Mouse (Mus musculus) fibroblast of lung, adult 2 months (primary cell): ENCODE results near the gene St7l.
A peak's percentile ranks its signal among the peaks of the same experiment; 100 is the strongest.
"Not testable (repeated sequence)": the region's sequence is repeated elsewhere in the genome, so short reads cannot be mapped to it uniquely, and the experiment has no call there.

Experiments used
- DNase-seq: peaks from one replicate; pipeline ENCODE4 v3.0.0-alpha.2; 2011; ENCODE audit warnings: low read depth

Gene St7l

DNA sequence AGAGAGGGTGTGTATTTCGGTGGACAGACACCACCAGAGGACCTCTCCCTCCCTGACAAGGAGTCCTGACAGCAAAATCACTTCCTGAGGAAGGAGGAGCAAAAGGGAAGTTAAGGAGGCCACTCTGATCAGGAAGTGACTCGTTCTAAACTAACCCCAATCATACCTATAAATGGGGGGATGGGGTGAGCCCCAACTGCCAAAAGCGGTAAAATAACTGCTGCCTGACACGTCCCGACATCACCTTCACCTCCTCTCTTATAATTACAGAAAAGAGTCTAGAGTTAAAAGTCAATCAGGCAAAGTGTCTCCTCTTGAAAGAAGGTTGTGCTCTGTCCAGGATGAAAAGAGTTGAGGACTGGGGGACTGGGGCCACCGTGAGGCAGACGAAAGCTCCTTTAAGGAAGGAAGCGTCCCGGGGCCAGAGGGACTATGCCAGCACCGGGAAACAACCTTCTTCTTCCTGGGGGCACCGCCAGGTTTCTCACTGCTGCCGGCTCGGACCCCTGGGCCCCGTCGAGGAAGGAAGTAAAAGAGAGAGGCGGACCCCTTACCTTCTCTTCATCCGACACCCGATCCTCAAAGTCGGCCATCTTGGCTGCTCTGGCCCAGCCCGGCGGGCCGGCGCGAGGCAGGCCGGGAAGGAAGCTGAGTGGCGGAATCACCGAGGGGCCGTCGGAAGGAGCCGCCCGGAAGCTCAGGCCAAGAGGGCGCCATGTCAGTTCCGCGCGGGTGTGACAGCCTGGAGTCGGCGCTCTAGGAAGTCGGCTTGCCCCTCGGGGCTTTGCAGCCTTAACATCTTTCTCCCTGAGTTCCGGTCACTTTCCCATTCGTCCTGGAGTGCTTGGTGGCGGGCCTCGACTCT is at the start of gene St7l, which contains the start of gene Capza1:
Gene St7l (plus strand): TSS at position 220 of the 865 bp plus-strand sequence.
Gene Capza1 (minus strand): TSS at position 720 of the 865 bp plus-strand sequence.
- DNase-seq: peak; percentile 55

DNA sequence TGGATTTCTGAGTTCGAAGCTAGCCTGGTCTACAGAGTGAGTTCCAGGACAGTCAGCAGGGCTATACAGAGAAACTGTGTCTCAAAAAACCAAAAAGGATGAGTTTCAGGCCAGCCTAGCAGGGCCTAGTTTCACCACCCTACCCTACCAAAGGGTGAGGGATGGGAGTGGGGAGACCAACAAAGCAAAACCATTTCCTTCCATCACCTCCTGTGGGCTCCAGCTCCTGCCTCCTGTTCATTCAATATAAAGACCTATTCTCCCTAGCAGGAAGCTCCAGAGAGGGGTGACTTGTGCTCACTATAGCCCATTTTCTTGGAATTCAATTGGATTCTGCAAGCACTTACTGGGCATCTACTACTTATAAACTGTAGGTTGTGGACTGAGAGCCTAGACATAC is 49.1 kb upstream of the St7l start:
- DNase-seq: no peak

DNA sequence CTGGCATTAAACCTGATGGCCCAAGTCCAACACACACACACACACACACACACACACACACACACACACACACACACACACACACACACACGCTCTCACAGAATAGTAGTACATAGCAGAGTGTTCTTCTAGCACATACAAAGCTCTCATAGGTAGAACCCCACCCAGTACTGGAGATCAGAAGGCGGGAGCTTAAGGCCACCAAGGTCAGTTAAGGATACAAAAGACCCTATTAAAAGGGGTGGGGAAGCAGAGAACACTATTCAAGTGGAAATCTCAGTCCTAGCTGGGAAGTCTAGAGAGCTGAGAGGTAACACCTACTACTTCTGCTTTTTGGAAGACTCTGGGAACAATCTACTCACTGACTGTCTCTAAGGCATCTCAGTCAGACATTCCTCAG is 48.5 kb upstream of the St7l start:
- DNase-seq: no peak

DNA sequence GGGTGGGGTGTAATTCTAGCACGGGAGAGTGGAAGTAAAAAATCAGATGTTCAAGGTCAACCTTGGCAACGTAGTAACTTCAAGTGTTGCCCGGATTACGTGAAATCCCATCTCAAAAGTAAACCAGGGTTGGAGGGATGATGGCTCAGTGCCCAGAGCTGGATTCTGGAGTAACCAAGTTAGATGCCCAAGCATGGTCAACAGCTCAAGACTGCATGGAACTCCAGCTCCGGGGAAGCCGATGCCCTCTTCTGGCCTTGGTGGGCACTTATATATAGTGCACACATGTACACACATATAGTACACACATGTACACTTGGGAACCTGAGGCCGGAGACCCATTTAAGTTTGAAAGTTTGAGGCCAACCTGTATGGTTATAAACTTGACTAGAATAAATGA is 47.7 kb upstream of the St7l start:
- no peak for DNase-seq

DNA sequence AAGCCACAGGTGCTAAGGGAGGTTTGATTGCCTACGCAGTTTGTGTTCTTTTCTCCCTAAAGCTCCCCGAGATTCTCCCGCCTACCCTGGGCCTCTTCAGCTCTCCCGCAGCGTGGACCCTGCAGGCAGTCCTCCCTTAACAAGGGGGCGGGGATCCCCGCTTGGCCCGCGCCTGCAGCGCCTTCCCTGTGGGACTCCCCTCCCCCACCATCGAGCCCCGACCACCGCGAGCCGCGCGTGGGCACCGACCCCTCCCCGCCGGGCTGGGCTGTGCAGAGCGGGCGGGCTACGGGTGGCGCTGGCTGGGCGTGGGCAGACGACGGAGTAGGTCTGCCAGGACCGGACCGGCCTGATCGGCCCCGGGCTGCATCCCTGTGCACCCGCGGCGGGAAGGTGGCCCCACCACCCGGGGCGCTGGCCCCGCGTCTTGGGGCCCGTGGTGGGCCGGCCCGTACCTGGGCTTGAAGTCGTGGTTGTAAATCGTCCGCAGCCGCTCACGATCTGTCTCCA is 46.3 kb upstream of the St7l start:
- no peak for DNase-seq

DNA sequence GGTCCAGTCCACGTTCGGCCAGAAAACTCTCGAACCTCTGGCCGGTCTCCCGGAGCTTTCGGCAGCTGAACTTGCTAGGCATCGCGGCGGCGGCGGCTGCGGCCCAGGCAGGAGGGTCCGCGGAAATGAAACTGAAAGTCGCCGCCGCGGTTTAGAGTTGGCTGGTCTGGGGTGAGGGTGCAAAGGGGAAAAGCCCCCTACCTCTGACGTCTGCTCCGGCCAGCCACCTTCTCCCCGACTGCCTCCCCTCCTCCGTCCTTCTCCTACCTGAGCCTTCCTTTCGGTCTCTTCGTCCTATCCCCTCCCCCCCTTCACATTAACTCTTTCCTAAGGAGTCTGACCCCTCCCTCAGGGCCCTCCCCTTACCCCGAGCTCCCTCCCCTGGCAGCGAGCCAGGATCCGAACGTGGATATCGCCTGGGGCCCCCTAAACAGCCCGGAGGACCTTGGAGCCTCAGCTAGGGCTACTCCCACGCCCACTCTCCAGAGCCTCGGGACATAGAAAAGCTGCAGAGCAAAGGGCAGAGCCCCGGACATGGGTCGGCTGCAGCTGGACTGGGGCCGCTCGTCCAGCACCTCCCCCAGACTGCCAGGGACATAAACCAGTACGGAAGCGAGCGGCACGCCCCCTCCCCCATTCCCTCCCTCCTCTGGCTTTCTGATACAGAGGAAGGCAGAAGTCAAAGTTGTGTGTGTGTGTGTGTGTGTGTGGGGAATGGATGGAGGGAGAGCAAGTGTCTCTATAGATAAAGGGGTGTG is 45.6 kb upstream of the St7l start, which contains the start of gene Mov10:
Gene Mov10 (minus strand): TSS at position 573 of the 758 bp plus-strand sequence.
- DNase-seq: peak; percentile 45

DNA sequence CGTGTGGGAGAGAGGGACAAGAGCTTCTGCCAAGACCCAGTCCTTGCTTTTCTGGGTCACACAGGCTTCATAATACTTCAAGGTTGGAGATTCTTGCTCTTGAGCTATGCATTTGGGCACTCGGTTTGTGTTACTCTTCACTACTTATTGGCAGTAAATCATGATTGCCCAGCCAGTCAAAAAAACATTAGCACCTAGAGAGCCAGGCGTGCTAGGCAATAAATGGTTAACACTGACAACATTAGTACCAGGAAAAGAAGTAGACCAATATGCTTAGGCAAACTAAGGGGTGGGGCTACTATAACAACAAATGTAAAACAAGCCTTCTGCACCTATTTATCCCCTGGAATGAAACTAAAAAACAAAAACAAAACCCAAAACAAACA is 45.1 kb upstream of the St7l start:
- DNase-seq: no peak

DNA sequence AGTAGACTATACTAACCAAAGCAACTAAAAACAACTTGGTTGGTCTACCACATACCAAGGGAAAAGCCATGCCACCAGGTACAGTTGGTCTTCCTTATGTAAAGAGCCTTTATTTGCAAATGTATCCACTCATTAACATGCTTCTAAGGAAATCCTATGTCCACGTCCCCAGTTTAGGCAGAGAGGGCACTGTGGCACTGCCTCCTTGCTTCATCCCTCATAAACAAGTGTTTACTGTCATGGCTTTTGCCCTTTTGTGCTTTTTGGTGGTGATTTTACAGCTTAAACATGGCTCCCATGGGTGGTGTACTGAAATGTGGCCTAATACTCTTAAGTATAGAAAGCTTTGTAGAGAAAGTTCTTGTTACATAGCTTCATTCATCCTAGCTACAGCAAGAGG is 43.4 kb upstream of the St7l start:
- DNase-seq: no peak

DNA sequence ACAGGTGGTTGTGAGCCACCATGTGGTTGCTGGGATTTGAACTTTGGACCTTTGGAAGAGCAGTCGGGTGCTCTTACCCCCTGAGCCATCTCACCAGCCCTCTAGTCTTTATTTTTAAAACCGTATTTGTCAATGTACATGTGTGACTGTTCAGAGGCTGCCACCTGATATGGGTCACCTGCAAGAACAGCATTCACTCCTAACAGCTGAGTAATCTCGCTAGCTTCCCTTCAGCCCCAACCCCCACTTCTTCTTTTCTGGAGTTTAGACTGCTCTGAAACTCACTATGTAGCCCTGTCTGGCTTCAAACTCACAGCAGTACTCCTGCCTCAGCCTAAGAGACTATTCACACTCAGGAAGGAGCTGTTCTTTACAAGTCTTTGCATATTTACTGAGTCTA is 41.4 kb upstream of the St7l start:
- no peak for DNase-seq

DNA sequence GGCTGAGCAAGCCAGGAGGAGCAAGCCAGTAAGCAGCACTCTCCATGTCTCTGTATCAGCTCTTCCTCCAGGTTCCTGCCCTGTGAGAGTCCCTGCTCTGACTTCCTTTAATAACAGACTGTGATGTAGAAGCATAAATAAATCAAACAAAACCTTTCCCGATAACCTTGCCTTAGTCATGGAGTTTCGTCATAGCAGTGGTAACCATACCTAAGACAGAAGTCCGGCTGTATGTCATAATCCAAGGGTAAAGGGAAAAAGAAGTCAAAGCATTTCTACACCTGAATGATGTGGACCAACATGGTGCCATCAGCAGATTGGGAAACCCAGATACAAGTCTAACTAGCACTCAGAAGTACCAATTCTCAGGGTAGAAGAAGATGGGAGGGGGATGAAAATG is 28.0 kb upstream of the St7l start:
- no peak for DNase-seq

DNA sequence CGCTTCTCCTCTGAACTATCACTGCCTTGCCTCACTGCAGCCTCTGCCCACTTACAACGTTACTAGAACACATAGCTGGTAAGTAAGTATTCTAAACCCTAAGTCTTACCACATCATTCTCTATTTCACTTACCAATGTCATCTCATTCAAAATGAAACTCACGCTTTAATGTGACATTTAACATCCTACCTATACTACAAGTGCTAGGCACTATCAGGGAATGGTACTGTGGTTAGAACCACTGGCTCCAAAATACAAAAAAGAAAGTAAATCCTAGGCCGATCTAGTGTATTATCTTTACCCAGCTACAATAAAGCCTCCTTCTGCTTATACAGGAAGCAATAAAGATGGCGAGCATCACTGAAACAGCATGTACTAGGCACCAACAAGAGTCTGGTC is 22.8 kb upstream of the St7l start:
- DNase-seq: no peak

DNA sequence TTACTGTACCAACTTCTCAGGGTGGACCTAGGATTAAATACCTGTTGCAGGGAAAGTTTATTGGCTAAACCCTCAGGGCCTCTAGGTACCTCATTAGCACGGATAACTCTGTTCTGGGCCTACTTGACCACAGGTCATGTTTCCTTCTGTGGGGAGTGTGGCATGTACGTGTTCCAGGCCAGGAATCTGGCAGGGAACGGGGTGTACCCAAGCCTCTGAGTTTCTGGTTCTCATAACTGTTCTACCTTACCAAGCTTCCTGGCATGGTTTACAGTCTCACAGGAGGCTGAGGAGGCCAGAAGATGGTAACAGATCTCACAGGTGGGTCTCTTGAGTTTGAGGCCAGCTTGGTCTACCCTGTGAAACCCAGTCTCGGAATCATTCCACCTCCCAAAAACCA is 17.2 kb upstream of the St7l start:
- DNase-seq: no peak

DNA sequence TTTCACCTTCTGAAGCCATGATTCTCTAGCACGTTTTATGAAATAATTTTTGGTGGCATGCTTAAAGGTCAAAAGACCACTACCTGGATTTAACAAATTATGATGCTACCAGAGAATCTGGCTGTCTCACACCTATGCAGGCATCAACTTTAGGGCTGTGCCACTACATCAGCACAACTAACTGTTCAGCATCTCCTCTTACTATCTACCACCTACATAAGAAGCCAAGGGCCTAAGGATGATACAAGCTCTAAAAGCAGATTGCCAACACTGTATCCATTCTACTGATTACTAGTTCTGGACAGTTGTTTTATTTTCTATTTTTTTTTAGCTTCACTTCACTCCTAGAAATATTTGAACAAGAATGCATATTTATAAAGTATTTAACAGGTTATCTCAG is 9.3 kb upstream of the St7l start:
- DNase-seq: no peak

DNA sequence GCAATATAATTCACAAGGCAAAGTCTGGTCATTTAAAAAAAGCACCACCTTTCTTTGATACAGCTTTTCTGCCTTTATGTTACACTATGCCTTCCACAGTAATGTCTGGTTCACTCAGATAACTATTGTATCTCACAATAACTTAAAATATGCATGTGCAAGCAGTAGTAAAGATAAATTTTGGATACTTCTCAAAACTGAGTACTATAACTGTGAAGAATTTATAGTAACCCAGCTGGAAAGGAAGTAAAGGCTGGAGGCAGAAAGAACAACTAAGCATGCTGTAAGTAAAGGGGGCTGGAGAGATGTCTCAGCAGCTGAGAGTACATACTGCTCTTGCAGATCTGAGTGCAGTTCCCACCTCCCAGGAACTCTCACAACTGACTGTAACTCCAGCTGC is 8.9 kb upstream of the St7l start:
- no peak for DNase-seq

DNA sequence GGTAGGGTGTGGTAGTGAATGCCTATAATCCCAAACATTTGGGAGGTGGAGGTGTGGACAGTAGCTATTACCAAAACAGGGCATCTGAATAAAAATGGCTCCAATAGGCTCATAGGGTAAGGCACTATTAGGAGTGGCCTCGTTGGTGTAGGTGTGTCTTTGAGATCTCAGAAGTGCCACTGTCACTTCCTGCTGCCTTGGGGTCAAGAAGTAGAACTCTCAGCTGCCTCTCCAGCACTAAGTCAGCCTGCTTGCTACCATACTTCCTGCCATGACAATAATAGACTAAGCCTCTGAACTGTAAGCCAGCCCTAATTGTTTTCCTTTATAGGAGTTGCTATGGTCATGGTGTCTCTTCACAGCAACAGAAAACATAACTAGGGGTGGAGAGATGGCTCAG is 7.7 kb upstream of the St7l start:
- no peak for DNase-seq

DNA sequence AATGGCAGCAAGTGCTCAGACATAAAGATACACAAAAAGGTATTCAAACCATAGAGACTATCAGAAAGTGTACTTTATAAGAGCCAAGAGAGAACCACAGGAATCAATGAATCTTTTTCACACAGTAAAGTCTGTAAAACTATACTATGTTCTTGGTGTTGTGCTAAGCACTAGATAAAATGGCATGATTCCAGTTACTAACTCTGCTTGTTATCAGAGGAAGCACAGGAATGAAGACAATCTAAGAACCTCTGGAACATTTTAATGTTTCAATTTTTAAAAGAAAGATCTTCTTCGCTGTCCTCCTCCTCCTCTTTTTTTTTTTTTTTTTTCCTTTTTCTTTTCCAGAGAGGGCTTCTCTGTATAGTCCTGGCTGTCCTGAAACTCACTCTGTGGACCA is 5.2 kb upstream of the St7l start:
- DNase-seq: no peak

DNA sequence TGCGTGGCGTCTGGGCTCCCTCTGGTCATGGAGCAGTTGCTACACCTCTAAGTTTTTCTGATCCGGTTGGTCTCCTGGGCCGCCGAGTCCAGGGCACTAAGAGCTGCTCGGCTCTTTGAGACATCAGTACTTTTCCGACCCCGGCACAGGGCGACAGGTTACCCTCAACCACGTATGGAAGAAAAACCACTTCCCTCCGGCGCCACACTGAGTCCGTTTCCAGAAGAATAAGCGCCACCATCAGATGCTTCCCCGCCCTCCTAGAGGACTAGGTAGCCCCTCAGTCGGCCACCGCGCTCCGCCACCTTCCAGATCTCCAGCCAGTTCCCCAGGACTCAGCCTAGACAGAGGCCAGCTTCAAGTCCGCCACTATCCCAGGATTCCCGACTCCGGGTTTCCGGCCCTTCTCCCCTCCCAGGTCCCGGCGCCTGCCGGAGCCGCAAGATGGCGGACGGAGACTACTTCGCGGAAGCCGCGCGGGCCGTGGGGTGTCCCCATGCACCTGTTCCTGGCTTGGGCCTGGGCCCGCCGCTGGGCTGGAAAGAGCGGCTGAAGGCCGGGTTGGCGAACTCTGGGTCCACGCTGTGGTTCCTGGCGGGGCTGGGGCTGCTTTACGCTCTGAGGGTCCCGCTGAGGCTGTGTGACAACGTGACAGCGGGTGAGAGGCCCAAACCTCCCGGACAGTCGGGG is 991 bp downstream of the St7l start:
- DNase-seq: peak; percentile 53

DNA sequence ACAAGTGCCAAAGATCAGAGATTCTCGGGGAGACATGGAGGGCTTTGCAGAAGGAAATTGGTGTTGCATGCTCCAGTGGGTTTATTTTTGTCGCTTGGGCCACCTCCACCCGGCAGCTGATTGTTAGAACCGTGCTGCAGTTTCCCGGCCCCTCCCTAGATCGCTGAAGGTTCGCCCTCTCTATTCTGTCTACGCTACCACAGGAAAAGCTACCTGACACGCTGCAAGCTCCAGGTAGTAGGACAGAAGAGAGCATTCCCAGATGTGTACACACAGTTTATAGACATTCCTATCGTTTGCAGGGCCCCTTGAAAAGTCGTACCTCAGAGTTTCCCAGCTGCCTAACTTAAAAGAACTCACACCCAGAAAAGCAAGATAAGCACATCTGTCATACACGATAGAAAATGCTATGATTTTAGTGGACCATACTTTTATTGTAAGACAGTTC is 1.6 kb downstream of the St7l start:
- no peak for DNase-seq

DNA sequence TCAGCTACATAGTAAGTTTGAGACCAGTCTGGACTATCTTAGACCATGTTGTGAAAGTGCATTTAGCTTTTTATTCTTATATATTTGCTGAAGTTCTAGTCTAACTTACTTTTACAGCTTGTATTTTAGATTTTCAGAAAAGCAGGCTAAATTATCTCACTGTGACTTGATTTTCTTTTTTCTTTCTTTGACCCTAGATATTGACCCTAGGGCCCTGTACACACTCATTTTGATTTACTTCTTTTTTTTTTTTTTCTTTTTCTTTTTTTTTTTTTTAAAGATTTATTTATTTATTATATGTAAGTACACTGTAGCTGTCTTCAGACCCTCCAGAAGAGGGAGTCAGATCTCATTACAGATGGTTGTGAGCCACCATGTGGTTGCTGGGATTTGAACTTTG is 2.9 kb downstream of the St7l start:
- not testable (repeated sequence) for DNase-seq

DNA sequence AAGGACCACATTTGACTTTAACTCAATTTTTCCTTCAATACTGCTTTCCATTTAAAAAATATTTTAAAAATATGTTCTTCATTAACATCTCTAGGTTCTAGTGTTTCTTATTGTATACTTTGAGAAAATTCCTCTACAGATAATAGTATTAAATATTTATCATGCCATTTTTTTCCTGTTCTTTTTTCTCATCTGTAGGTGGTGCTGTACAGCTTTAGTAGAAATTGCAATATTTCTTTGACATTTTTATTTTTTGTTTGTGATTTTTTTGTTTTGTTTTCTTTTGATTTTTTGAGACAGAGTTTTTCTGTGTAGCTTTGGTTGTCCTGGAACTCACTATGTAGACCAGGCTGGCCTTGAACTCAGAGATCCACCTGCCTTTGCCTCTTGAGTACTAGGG is 5.8 kb downstream of the St7l start:
- DNase-seq: no peak

DNA sequence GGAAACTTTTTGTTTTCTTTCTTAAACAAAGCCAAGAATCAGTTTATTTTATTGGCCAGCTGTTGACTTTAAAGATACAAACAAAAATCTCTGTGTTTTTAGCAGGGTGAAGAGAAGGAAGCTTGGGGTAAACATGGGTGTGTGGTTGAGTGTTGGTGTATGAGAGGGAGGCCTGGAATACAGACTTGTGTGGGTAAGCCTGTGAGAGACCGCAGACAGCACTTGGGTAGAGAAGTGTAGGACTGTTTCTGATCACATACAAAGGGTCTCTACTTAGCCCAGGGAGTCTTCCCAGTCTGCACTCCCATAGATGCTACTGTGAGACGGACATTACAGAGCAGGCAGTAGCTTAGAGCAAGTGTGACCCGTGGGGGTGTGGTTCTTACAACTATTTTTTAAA is 24.8 kb downstream of the St7l start:
- no peak for DNase-seq

DNA sequence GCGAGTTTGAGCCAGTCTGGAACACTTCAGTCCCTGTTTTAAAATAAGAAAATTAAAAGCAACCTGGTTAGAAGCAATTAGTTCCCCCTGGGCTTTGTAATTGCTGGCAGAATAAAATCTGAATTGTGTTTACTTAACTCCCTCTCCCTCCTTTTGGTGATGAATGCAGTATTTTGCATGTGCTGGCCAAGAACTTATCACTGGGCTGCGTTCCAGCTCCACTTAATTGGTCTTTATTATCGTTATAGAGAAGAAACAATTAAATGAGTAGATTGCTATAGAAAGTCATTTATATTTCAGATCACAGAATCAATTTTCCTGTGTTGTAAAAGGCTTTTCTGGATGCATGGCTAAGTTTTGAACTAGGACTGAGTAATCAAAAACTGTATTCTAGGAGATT is 32.3 kb downstream of the St7l start:
- DNase-seq: no peak
